Mouse (Mus musculus): ENCODE measurements at regions not wholly inside any gene's neighbourhood (a gene's known extent, or its start where the extent isn't known, plus 50 kb on each side); places are given as distances from the start of the nearest gene placed in this dataset.
"Not testable (repeated sequence)": the region's sequence is repeated elsewhere in the genome, so short reads cannot be mapped to it uniquely, and the experiment has no call there.

GRCm38 (mm10) chr10:52529661-52530060 is 112.3 kb downstream of the Nus1 start:
- DNase-seq (ENCODE audit: low spot score), result not testable (repeated sequence)

GRCm38 (mm10) chr10:52530846-52531245 is 113.5 kb downstream of the Nus1 start:
- DNase-seq (ENCODE audit: low spot score), result no peak

GRCm38 (mm10) chr10:52533278-52533892 is 116.0 kb downstream of the Nus1 start:
- no peak for DNase-seq (ENCODE audit: low spot score)

GRCm38 (mm10) chr10:52533893-52534287 is 116.5 kb downstream of the Nus1 start:
- peak; percentile 73 for DNase-seq (ENCODE audit: low spot score)

GRCm38 (mm10) chr10:52545566-52545965 is 128.2 kb downstream of the Nus1 start:
- DNase-seq (ENCODE audit: low spot score), result no peak

- DNase-seq (ENCODE audit: low spot score), result peak; percentile 9
These were observed 113.0 kb upstream of the Slc35f1 start for GRCm38 (mm10) chr10:52577383-52577782.

- no peak for DNase-seq (ENCODE audit: low spot score)
These were observed 112.5 kb upstream of the Slc35f1 start for GRCm38 (mm10) chr10:52577795-52578194.

GRCm38 (mm10) chr10:52578238-52578832 is 112.0 kb upstream of the Slc35f1 start:
- no peak for DNase-seq (ENCODE audit: low spot score)

- no peak for DNase-seq (ENCODE audit: low spot score)
These were observed 96.6 kb upstream of the Slc35f1 start for GRCm38 (mm10) chr10:52593780-52594179.
